9 mouse cellular contexts compared by ENCODE assay signal in the genomic region with DNA sequence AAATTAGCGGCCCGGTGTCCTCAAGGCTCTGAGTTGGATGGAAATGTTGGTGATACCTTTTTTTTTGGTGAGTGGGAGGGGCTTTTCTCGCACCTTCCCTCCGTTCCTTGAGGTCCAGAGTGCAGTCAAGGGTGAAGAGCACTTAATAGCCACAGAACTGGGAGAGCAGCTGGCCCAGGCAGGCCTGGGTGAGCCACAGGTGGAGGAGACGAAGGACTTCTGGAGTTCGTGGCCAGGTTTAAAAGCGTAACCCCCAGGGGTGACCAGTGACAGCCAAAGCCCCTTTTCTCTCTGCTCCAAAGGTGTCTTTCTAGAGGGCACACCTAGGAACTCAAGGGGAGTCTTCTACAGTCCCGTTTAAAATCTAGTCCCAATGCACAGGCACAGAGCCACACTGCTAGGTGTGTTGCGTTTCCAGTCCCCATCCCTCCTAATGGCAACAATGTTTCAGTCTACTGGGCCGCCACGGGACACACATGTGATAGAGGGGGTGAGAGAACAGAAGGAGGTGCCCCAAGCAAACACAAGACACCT. TPM values are rescaled to one million over a fixed set of nuclear protein-coding genes. Genes with fewer than 3 reads are reported as not detected.
DNase-seq lines count a peak whose midpoint lies in the region; ATAC-seq and TF ChIP-seq lines count a peak whose summit lies in the region.
"Had no signal": no experiment of that assay in that cellular context is flagged by ENCODE, and none has a peak within 500 bp of the region (broad histone marks: within the 10 kb centered on the region; RNA-seq: fewer than 3 reads in every experiment).

No protein-coding gene starts in this region.

- peak overlapping the region; percentile 19; the same call in 1 of the 2 replicates for H3K9ac ChIP-seq in heart, adult 2 months (ENCODE audit: low read depth, low read length)
- peak overlapping the region; percentile 47; the same call in 1 of the 2 replicates for H3K9ac ChIP-seq in forebrain, embryonic 14.5 days (ENCODE audit: low read length)
- H3K9ac ChIP-seq in kidney, postnatal 0 days (ENCODE audit: low read depth, low read length), result peak overlapping the region; percentile 52
- peak overlapping the region; percentile 47 for H3K9ac ChIP-seq in midbrain, embryonic 11.5 days (ENCODE audit: low read length)

- H3K79me2 ChIP-seq in heart, adult 2 months (replicated peaks; ENCODE audit: control insufficient read depth, insufficient read depth, low read length), result no peaks in the 10 kb centered on the region

- TF ChIP-seq EP300 in heart, adult 2 months (IDR thresholded peaks at IDR 0.05; ENCODE audit: insufficient read depth, low read depth, low read length), result no peak

- no peaks in the 10 kb centered on the region for H3K9me3 ChIP-seq in forebrain, embryonic 14.5 days (replicated peaks; ENCODE audit: control insufficient read depth, low read length)
- no peaks in the 10 kb centered on the region for H3K9me3 ChIP-seq in kidney, postnatal 0 days (replicated peaks; ENCODE audit: low read length)
- no peaks in the 10 kb centered on the region for H3K9me3 ChIP-seq in midbrain, embryonic 11.5 days (ENCODE audit: control insufficient read depth, low read length)

- no peak for ATAC-seq in forebrain, embryonic 14.5 days
- ATAC-seq in kidney, postnatal 0 days (replicated peaks; ENCODE audit: low FRiP score, low read depth), result no peak
- ATAC-seq in midbrain, embryonic 11.5 days (ENCODE audit: low FRiP score), result no peak
- ATAC-seq: Patski had no signal

- H3K27me3 ChIP-seq in heart, adult 2 months (ENCODE audit: control insufficient read depth, insufficient read depth, low read length), result no peaks in the 10 kb centered on the region
- H3K27me3 ChIP-seq in forebrain, embryonic 14.5 days (replicated peaks; ENCODE audit: control insufficient read depth, insufficient read depth, low read length), result no peaks in the 10 kb centered on the region
- H3K27me3 ChIP-seq in kidney, postnatal 0 days (ENCODE audit: insufficient read depth, low read length), result no peaks in the 10 kb centered on the region
- no peaks in the 10 kb centered on the region for H3K27me3 ChIP-seq in midbrain, embryonic 11.5 days (ENCODE audit: control insufficient read depth, insufficient read depth, low read length)
- H3K27me3 ChIP-seq: Patski had no signal

- H3K36me3 ChIP-seq in heart, adult 2 months (ENCODE audit: control insufficient read depth, insufficient read depth, low read length), result no peaks in the 10 kb centered on the region
- no peaks in the 10 kb centered on the region for H3K36me3 ChIP-seq in forebrain, embryonic 14.5 days (ENCODE audit: control insufficient read depth, insufficient read depth, low read length)
- H3K36me3 ChIP-seq in kidney, postnatal 0 days (ENCODE audit: insufficient read depth, low read length), result no peaks in the 10 kb centered on the region
- H3K36me3 ChIP-seq in midbrain, embryonic 11.5 days (ENCODE audit: control insufficient read depth, insufficient read depth, low read length), result no peaks in the 10 kb centered on the region

- no peaks in the 10 kb centered on the region for H3K4me1 ChIP-seq in heart, adult 2 months (ENCODE audit: control insufficient read depth, insufficient read depth, low read length)
- peaks cover 11% of the 10 kb centered on the region for H3K4me1 ChIP-seq in forebrain, embryonic 14.5 days (ENCODE audit: control insufficient read depth, insufficient read depth, low read length)
- peaks cover 11% of the 10 kb centered on the region; the same call in 1 of the 2 replicates for H3K4me1 ChIP-seq in kidney, postnatal 0 days (replicated peaks; ENCODE audit: insufficient read depth, low read length)
- peaks cover 26% of the 10 kb centered on the region for H3K4me1 ChIP-seq in midbrain, embryonic 11.5 days (ENCODE audit: control insufficient read depth, insufficient read depth, low read length)

- 64% methylated on average over 11 of the region's 11 CpGs for WGBS in heart, adult 2 months
- 19% methylated on average over 11 of the region's 11 CpGs for whole genome bisulfite sequencing in forebrain, embryonic 14.5 days
- 7% methylated on average over 11 of the region's 11 CpGs for WGBS in kidney, postnatal 0 days
- 14% methylated on average over 11 of the region's 11 CpGs for WGBS in midbrain, embryonic 11.5 days

- H3K27ac ChIP-seq in heart, adult 2 months, result no peak overlapping the region; the same call in none of the 2 replicates
- peak overlapping the region; percentile 14; the same call in 1 of the 2 replicates for H3K27ac ChIP-seq in forebrain, embryonic 14.5 days (ENCODE audit: low read depth, low read length)
- H3K27ac ChIP-seq in kidney, postnatal 0 days, result peak overlapping the region; percentile 80
- H3K27ac ChIP-seq in midbrain, embryonic 11.5 days (ENCODE audit: low read depth, low read length), result no peak overlapping the region

- TF ChIP-seq CTCF in heart, adult 2 months (IDR thresholded peaks at IDR 0.05), result no peak
- no peak for TF ChIP-seq CTCF in kidney, postnatal 0 days (IDR thresholded peaks at IDR 0.05; ENCODE audit: low read depth)

- intact Hi-C loops in heart, adult 2 months (cut with DNase I), result loop anchor here (2.0 to 10.0 kb wide), 9 partner anchors 67 to 1351 kb away; partner anchors contain the start of gene Rnf144a
- intact Hi-C loops in heart, postnatal 10 days (cut with DNase I), result loop anchor here (2.0 to 10.0 kb wide), 6 partner anchors 269 to 1183 kb away; no protein-coding TSS in a partner anchor

- no peak for TF ChIP-seq POLR2A in heart, adult 2 months (IDR thresholded peaks at IDR 0.05; ENCODE audit: insufficient read depth, low read depth, low read length)

- no peak overlapping the region for H3K4me3 ChIP-seq in heart, adult 2 months
- H3K4me3 ChIP-seq in forebrain, embryonic 14.5 days (ENCODE audit: low read depth, low read length), result peak overlapping the region; percentile 22
- H3K4me3 ChIP-seq in kidney, postnatal 0 days (replicated peaks; ENCODE audit: low read depth, low read length), result peak overlapping the region; percentile 88
- H3K4me3 ChIP-seq in midbrain, embryonic 11.5 days (ENCODE audit: low read depth, low read length), result peak overlapping the region; percentile 41

- peak overlapping the region; percentile 71 for H3K4me2 ChIP-seq in forebrain, embryonic 14.5 days (ENCODE audit: low read length)
- H3K4me2 ChIP-seq in kidney, postnatal 0 days (ENCODE audit: low read length), result peak overlapping the region; percentile 67
- peak overlapping the region; percentile 62 for H3K4me2 ChIP-seq in midbrain, embryonic 11.5 days

- no peak for DNase-seq in heart, adult 2 months
- no peak for DNase-seq in heart, postnatal 10 days
- DNase-seq in T-cell, adult 2 months (ENCODE audit: low spot score), result peak; percentile 9
- peak; percentile 19 for DNase-seq in forebrain, embryonic 14.5 days (ENCODE audit: low spot score)
- DNase-seq in kidney, postnatal 0 days (ENCODE audit: low spot score), result no peak
- peak; percentile 89 for DNase-seq in midbrain, embryonic 11.5 days (ENCODE audit: low spot score, missing footprints)
- DNase-seq in ovary, postnatal 36 days (ENCODE audit: low spot score), result no peak
- no peak for DNase-seq in layer of hippocampus, adult 8-10 months (ENCODE audit: low spot score in 2 of 2)

RNA-seq across cellular contexts. Expression of gene Id2, which starts 3.6 kb away (rescaled TPM):
- 10 to 100 TPM in 1 of 2 experiments, 1 to 10 TPM in 1; 9.3 to 11.9 TPM for total RNA-seq in heart, adult 2 months (2021)
- 26.7 and 27.8 TPM in 2 replicates for polyA plus RNA-seq in heart, adult 2 months (2012; rRNA removed)
- total RNA-seq in heart, postnatal 10 days (2021), result 10 to 100 TPM; 22.2 to 22.3 TPM
- 538 and 542 TPM in 2 replicates for polyA plus RNA-seq in forebrain, embryonic 14.5 days (2014; fragmentation: Nextera tagmentation; extraction: Ambion mirVana)
- polyA plus RNA-seq in kidney, postnatal 0 days (2015; fragmentation: Nextera tagmentation; extraction: Ambion mirVana), result 718 and 754 TPM in 2 replicates
- polyA plus RNA-seq in midbrain, embryonic 11.5 days (2014; fragmentation: Nextera tagmentation; extraction: Ambion mirVana), result 359 and 385 TPM in 2 replicates
- total RNA-seq in layer of hippocampus, adult 8-10 months (2022), result 10 to 100 TPM; 76.7 to 87.4 (median 81.8) TPM

Comparison
In these comparisons a context has a peak if more than half of its experiments do, and no peak if none do; other contexts are left out.
1. DNase-seq: peak in T-cell, adult 2 months (single experiment), forebrain, embryonic 14.5 days (single experiment) and midbrain, embryonic 11.5 days (single experiment); none in heart, adult 2 months (0 of 2), heart, postnatal 10 days (0 of 2), kidney, postnatal 0 days (single experiment), ovary, postnatal 36 days (single experiment) and layer of hippocampus, adult 8-10 months (0 of 2).
2. H3K27ac ChIP-seq: peak in forebrain, embryonic 14.5 days (single experiment) and kidney, postnatal 0 days (single experiment); none in heart, adult 2 months (single experiment) and midbrain, embryonic 11.5 days (single experiment).
3. RNA of gene Id2, which starts 3.6 kb away (polyA plus RNA-seq): 718 to 754 TPM in kidney, postnatal 0 days, 538 to 542 TPM in forebrain, embryonic 14.5 days and 359 to 385 TPM in midbrain, embryonic 11.5 days; 26.7 to 27.8 TPM in heart, adult 2 months; every median in the first group is over 10 times any median in the second.
4. Peak in every context shown above with its lines, with median percentiles within 50 percentile points of each other: H3K9ac ChIP-seq and H3K4me2 ChIP-seq.